Mouse (Mus musculus): ENCODE data around the gene Dgkz. TPM values are rescaled to one million over a fixed set of nuclear protein-coding genes. Genes with fewer than 3 reads are reported as not detected.
A peak's percentile ranks its signal among the peaks of the same experiment; 100 is the strongest.

Dgkz gene
- polyA plus RNA-seq, 1 experiment from 2014 or later: 28.6 TPM

DNA sequence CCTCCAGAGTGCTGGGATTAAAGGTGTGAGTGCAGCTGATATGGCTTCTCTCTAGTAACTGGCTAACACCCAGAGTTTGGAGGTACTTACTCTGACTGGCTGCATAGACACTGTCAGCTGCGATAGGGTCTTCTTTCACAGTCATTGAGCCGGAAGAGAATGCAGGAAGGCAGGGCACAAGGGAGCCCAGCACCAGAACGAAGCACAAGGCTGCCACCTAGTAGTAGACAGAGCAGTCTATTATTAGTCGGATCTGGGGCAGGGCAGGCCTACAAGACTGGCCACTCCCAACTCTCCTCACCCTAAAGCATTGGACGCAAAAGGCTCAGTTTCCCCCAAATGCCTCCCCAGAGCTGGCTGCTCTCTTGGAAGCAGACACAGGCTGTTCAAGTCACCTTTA is 10.4 kb upstream of the Dgkz start:
- DNase-seq (ENCODE audit: low spot score) (no peak), ATAC-seq (replicated peaks; ENCODE audit: insufficient number of reproducible peaks, low FRiP score, low TSS enrichment, low read depth) (no peak; the same call in 1 of the 2 replicates)
- H3K4me1 ChIP-seq (ENCODE audit: control insufficient read depth, insufficient read depth, low read length): no peaks in the 10 kb centered on the region; the same call in 1 of the 2 replicates
- H3K27me3 ChIP-seq (ENCODE audit: control insufficient read depth, insufficient read depth, low read length): no peaks in the 10 kb centered on the region
- WGBS: 6% methylated on average over 5 of the region's 5 CpGs
- no peaks in the 10 kb centered on the region for H3K36me3 ChIP-seq (replicated peaks; ENCODE audit: control insufficient read depth, insufficient read depth, low read depth, low read length)
- no peak overlapping the region for H3K4me3 ChIP-seq (ENCODE audit: low read depth, low read length)
- no peak overlapping the region for H3K27ac ChIP-seq (replicated peaks; ENCODE audit: low read depth, low read length)
- H3K9me3 ChIP-seq (replicated peaks; ENCODE audit: control insufficient read depth, low read length): no peaks in the 10 kb centered on the region
- no peak overlapping the region for H3K4me2 ChIP-seq (ENCODE audit: low read depth, low read length)
- no peak overlapping the region for H3K9ac ChIP-seq (replicated peaks; ENCODE audit: low read length)

DNA sequence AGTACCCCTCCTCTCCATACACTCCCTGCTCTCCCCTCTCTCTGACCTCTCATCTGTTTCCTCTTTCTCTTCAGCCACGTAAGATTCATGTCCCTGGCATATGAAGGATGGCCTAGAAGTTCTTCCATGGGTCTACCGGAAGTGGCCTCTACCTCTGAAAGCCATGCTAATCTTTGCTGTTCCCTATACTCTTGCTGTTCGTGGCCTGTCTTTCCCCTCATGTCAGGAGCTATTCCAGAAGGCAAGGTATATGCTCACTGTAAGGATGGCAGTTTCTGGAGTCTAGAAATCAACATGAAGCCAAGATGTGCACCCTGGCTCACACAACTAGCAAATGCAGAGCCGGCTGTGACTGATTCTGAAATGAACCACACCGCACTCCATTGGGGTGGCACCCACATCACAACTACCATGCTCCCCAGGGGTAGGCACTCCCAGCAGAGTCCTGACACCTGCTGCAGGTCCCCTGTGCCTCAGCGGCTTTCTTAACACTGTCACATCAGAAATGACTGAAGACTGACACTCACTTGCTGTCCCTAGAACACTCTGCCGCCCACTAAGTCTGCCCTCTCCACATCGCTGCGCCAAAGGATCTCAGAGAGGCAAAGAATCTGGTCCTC is 9.4 kb upstream of the Dgkz start:
- Histone ChIP-seq H3K4me1 (ENCODE audit: control insufficient read depth, insufficient read depth, low read length) (no peaks in the 10 kb centered on the region; the same call in 1 of the 2 replicates), H3K27me3 (ENCODE audit: control insufficient read depth, insufficient read depth, low read length) (no peaks in the 10 kb centered on the region), H3K9me3 (replicated peaks; ENCODE audit: control insufficient read depth, low read length) (no peaks in the 10 kb centered on the region), H3K9ac (replicated peaks; ENCODE audit: low read length) (no peak overlapping the region), H3K4me2 (ENCODE audit: low read depth, low read length) (no peak overlapping the region), H3K4me3 (ENCODE audit: low read depth, low read length) (no peak overlapping the region), H3K27ac (replicated peaks; ENCODE audit: low read depth, low read length) (peak overlapping the region; percentile 70), H3K36me3 (replicated peaks; ENCODE audit: control insufficient read depth, insufficient read depth, low read depth, low read length) (no peaks in the 10 kb centered on the region)
- ATAC-seq (replicated peaks; ENCODE audit: insufficient number of reproducible peaks, low FRiP score, low TSS enrichment, low read depth) (no peak), DNase-seq (ENCODE audit: low spot score) (no peak)
- WGBS: 34% methylated on average over 9 of the region's 9 CpGs

GRCm38 (mm10) chr2:91984439-91984838 is 8.8 kb upstream of the Dgkz start:
- WGBS: under 1% methylated on average over 8 of the region's 13 CpGs
- peak; percentile 82 for ATAC-seq (replicated peaks; ENCODE audit: insufficient number of reproducible peaks, low FRiP score, low TSS enrichment, low read depth)
- Histone ChIP-seq H3K27ac (replicated peaks; ENCODE audit: low read depth, low read length) (peak overlapping the region; percentile 36), H3K4me2 (ENCODE audit: low read depth, low read length) (peak overlapping the region; percentile 1; the same call in 1 of the 2 replicates), H3K9me3 (replicated peaks; ENCODE audit: control insufficient read depth, low read length) (no peaks in the 10 kb centered on the region), H3K9ac (replicated peaks; ENCODE audit: low read length) (peak overlapping the region; percentile 35; the same call in 1 of the 2 replicates), H3K4me1 (ENCODE audit: control insufficient read depth, insufficient read depth, low read length) (no peaks in the 10 kb centered on the region; the same call in 1 of the 2 replicates), H3K36me3 (replicated peaks; ENCODE audit: control insufficient read depth, insufficient read depth, low read depth, low read length) (no peaks in the 10 kb centered on the region), H3K4me3 (ENCODE audit: low read depth, low read length) (no peak overlapping the region), H3K27me3 (ENCODE audit: control insufficient read depth, insufficient read depth, low read length) (no peaks in the 10 kb centered on the region)
- DNase-seq (ENCODE audit: low spot score): peak; percentile 87

GRCm38 (mm10) chr2:91980830-91981229 is 5.2 kb upstream of the Dgkz start:
- Histone ChIP-seq H3K4me3 (ENCODE audit: low read depth, low read length) (no peak overlapping the region), H3K27ac (replicated peaks; ENCODE audit: low read depth, low read length) (no peak overlapping the region), H3K4me2 (ENCODE audit: low read depth, low read length) (no peak overlapping the region), H3K4me1 (ENCODE audit: control insufficient read depth, insufficient read depth, low read length) (peaks cover 3% of the 10 kb centered on the region), H3K9ac (replicated peaks; ENCODE audit: low read length) (no peak overlapping the region), H3K36me3 (replicated peaks; ENCODE audit: control insufficient read depth, insufficient read depth, low read depth, low read length) (no peaks in the 10 kb centered on the region), H3K9me3 (replicated peaks; ENCODE audit: control insufficient read depth, low read length) (no peaks in the 10 kb centered on the region), H3K27me3 (ENCODE audit: control insufficient read depth, insufficient read depth, low read length) (peaks cover 12% of the 10 kb centered on the region)
- no peak for ATAC-seq (replicated peaks; ENCODE audit: insufficient number of reproducible peaks, low FRiP score, low TSS enrichment, low read depth)
- WGBS: 45% methylated on average over 5 of the region's 5 CpGs
- DNase-seq (ENCODE audit: low spot score): no peak

DNA sequence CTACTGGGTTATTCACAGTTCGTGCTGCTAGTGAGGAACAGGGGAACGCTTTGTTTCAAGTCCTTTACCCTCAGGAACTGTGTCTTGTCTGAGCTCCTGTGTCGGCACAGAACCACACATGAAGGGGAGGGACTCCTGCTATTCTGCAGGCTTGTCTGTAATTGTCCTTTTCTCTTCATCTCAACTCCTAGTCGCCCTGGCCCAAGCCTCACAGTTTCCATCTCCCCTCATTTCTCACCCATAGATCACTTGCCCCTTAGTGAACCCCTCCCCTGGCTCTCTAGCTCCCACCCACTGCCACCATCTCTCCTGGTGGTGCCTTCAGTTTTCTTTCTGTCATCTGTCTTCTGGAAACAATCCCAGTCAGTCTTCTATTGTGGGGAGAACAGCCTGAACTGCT is 4.6 kb upstream of the Dgkz start:
- no peak overlapping the region for H3K4me2 ChIP-seq (ENCODE audit: low read depth, low read length)
- ATAC-seq (replicated peaks; ENCODE audit: insufficient number of reproducible peaks, low FRiP score, low TSS enrichment, low read depth): no peak
- H3K9ac ChIP-seq (replicated peaks; ENCODE audit: low read length): no peak overlapping the region
- H3K9me3 ChIP-seq (replicated peaks; ENCODE audit: control insufficient read depth, low read length): no peaks in the 10 kb centered on the region
- H3K36me3 ChIP-seq (replicated peaks; ENCODE audit: control insufficient read depth, insufficient read depth, low read depth, low read length): no peaks in the 10 kb centered on the region
- H3K27me3 ChIP-seq (ENCODE audit: control insufficient read depth, insufficient read depth, low read length): peaks cover 17% of the 10 kb centered on the region
- no peak for DNase-seq (ENCODE audit: low spot score)
- 7% methylated on average over 4 of the region's 4 CpGs for WGBS
- H3K27ac ChIP-seq (replicated peaks; ENCODE audit: low read depth, low read length): no peak overlapping the region
- no peak overlapping the region for H3K4me3 ChIP-seq (ENCODE audit: low read depth, low read length)
- peaks cover 4% of the 10 kb centered on the region for H3K4me1 ChIP-seq (ENCODE audit: control insufficient read depth, insufficient read depth, low read length)

GRCm38 (mm10) chr2:91978547-91978946 is 2.9 kb upstream of the Dgkz start:
- ATAC-seq (replicated peaks; ENCODE audit: insufficient number of reproducible peaks, low FRiP score, low TSS enrichment, low read depth): no peak
- Histone ChIP-seq H3K27ac (replicated peaks; ENCODE audit: low read depth, low read length) (no peak overlapping the region), H3K9ac (replicated peaks; ENCODE audit: low read length) (no peak overlapping the region), H3K4me3 (ENCODE audit: low read depth, low read length) (no peak overlapping the region), H3K4me2 (ENCODE audit: low read depth, low read length) (no peak overlapping the region), H3K4me1 (ENCODE audit: control insufficient read depth, insufficient read depth, low read length) (peaks cover 4% of the 10 kb centered on the region), H3K9me3 (replicated peaks; ENCODE audit: control insufficient read depth, low read length) (no peaks in the 10 kb centered on the region), H3K36me3 (replicated peaks; ENCODE audit: control insufficient read depth, insufficient read depth, low read depth, low read length) (no peaks in the 10 kb centered on the region), H3K27me3 (ENCODE audit: control insufficient read depth, insufficient read depth, low read length) (peaks cover 34% of the 10 kb centered on the region)
- WGBS: 43% methylated on average over 2 of the region's 2 CpGs
- DNase-seq (ENCODE audit: low spot score): no peak

- DNase-seq (ENCODE audit: low spot score) (no peak), ATAC-seq (replicated peaks; ENCODE audit: insufficient number of reproducible peaks, low FRiP score, low TSS enrichment, low read depth) (no peak)
- H3K4me3 ChIP-seq (ENCODE audit: low read depth, low read length): no peak overlapping the region
- H3K9ac ChIP-seq (replicated peaks; ENCODE audit: low read length): no peak overlapping the region
- H3K4me1 ChIP-seq (ENCODE audit: control insufficient read depth, insufficient read depth, low read length): peaks cover 4% of the 10 kb centered on the region
- no peaks in the 10 kb centered on the region for H3K36me3 ChIP-seq (replicated peaks; ENCODE audit: control insufficient read depth, insufficient read depth, low read depth, low read length)
- no peak overlapping the region for H3K27ac ChIP-seq (replicated peaks; ENCODE audit: low read depth, low read length)
- peaks cover 36% of the 10 kb centered on the region for H3K27me3 ChIP-seq (ENCODE audit: control insufficient read depth, insufficient read depth, low read length)
- WGBS: 80% methylated on average over 4 of the region's 4 CpGs
- H3K4me2 ChIP-seq (ENCODE audit: low read depth, low read length): no peak overlapping the region
- H3K9me3 ChIP-seq (replicated peaks; ENCODE audit: control insufficient read depth, low read length): no peaks in the 10 kb centered on the region
Measured at GRCm38 (mm10) chr2:91977960-91978359, 2.3 kb upstream of the Dgkz start.

DNA sequence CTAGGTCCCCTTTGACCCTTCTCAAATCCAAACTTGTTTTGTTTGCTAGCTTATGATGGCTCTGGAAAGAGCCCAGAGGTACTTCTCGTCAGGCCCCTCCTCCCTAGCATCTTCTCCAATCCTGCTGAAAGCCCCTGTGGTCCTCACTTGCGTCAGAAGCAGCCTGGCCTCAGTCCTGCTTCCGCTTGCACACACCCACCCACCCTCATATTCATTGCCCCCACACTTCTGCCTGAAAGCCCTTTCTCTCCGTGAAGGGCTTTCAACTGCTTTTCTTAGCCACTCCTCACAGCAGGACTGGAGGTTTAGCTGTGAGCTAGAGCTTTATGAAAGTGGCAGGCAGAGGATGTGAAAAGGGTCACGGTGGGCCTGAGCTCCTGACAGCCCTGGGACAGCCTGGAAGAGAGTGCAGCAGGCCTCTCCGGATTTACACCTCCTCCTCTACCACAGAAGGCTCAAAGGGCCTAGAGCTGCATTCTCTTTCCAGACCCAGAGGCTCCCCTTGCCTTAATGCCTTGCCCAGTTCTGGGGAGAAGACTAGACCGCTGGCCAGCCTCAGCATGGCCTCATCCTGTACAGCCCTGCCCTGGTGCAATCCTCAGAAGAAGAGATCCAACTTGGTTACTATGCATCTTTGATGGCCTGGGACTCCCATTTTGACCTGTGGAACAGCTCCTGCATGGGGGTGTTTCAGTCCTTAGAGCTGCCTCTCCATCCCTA is 2.1 kb downstream of the Dgkz start:
- H3K4me2 ChIP-seq (ENCODE audit: low read depth, low read length): no peak overlapping the region
- H3K9ac ChIP-seq (replicated peaks; ENCODE audit: low read length): no peak overlapping the region
- ATAC-seq (replicated peaks; ENCODE audit: insufficient number of reproducible peaks, low FRiP score, low TSS enrichment, low read depth): no peak
- no peak overlapping the region for H3K4me3 ChIP-seq (ENCODE audit: low read depth, low read length)
- no peak for DNase-seq (ENCODE audit: low spot score)
- H3K4me1 ChIP-seq (ENCODE audit: control insufficient read depth, insufficient read depth, low read length): peaks cover 8% of the 10 kb centered on the region
- H3K9me3 ChIP-seq (replicated peaks; ENCODE audit: control insufficient read depth, low read length): no peaks in the 10 kb centered on the region
- no peaks in the 10 kb centered on the region for H3K36me3 ChIP-seq (replicated peaks; ENCODE audit: control insufficient read depth, insufficient read depth, low read depth, low read length)
- no peak overlapping the region for H3K27ac ChIP-seq (replicated peaks; ENCODE audit: low read depth, low read length)
- 26% methylated on average over 7 of the region's 7 CpGs for WGBS
- peaks cover 38% of the 10 kb centered on the region for H3K27me3 ChIP-seq (ENCODE audit: control insufficient read depth, insufficient read depth, low read length)
